Mouse (Mus musculus): Measurements from ENCODE around the gene Srm. TPM values are rescaled to one million over a fixed set of nuclear protein-coding genes. Genes with fewer than 3 reads are reported as not detected.

The Srm gene
- total RNA-seq, 2 experiments from 2014 or later, result 60.8 to 250 TPM

- ATAC-seq (replicated peaks; ENCODE audit: poor library complexity), result peak; percentile 40; the same call in 1 of the 2 replicates
These were observed 40.9 kb downstream of the Srm start for GRCm38 (mm10) chr4:148632013-148632692.

- ATAC-seq (replicated peaks; ENCODE audit: poor library complexity), result peak; percentile 68
These were observed 42.2 kb downstream of the Srm start for GRCm38 (mm10) chr4:148633395-148634061.

GRCm38 (mm10) chr4:148635309-148635708 is 44.0 kb downstream of the Srm start:
- ATAC-seq (replicated peaks; ENCODE audit: poor library complexity), result no peak

- peak; percentile 40; the same call in 1 of the 2 replicates for ATAC-seq (replicated peaks; ENCODE audit: poor library complexity)
These were observed 47.0 kb downstream of the Srm start for GRCm38 (mm10) chr4:148638302-148638701.

GRCm38 (mm10) chr4:148639455-148639854 is 48.2 kb downstream of the Srm start:
- ATAC-seq (replicated peaks; ENCODE audit: poor library complexity), result no peak

GRCm38 (mm10) chr4:148641121-148641520 is 49.8 kb downstream of the Srm start:
- ATAC-seq (replicated peaks; ENCODE audit: poor library complexity), result no peak

- peak; percentile 47 for ATAC-seq (replicated peaks; ENCODE audit: poor library complexity)
These were observed 52.2 kb downstream of the Srm start, which contains the start of gene Gm572 for GRCm38 (mm10) chr4:148643291-148644156. Gm572 (plus strand) TSS chr4:148643317.

GRCm38 (mm10) chr4:148644157-148644511 is 52.8 kb downstream of the Srm start:
- ATAC-seq (replicated peaks; ENCODE audit: poor library complexity), result peak; percentile 94

Other genes with a start within 250 kb of the Srm start
- 10.8 and 12.7 TPM in 2 replicates for gene Ubiad1, start 146.7 kb upstream of the Srm start, total RNA-seq (2015)
- 11.3 TPM in 2 replicates for gene Ubiad1, start 146.7 kb upstream of the Srm start, total RNA-seq (2017)
- gene Mtor, start 142.9 kb upstream of the Srm start, total RNA-seq (2015), result 23.2 and 23.5 TPM in 2 replicates
- gene Mtor, start 142.9 kb upstream of the Srm start, total RNA-seq (2017), result 14.7 and 17.9 TPM in 2 replicates
- gene Angptl7, start 91.0 kb upstream of the Srm start, total RNA-seq (2015), result not detected in 2 replicates
- gene Angptl7, start 91.0 kb upstream of the Srm start, total RNA-seq (2017), result not detected in 2 replicates
- gene Exosc10, start 33.1 kb upstream of the Srm start, total RNA-seq (2015), result 63.6 and 70.4 TPM in 2 replicates
- gene Exosc10, start 33.1 kb upstream of the Srm start, total RNA-seq (2017), result 57.9 and 59.4 TPM in 2 replicates
- gene Masp2, start 11.1 kb downstream of the Srm start, total RNA-seq (2015), result not detected in 2 replicates
- 0.04 TPM in 1 of 2 replicates, not detected in the other for gene Masp2, start 11.1 kb downstream of the Srm start, total RNA-seq (2017)
- gene Tardbp, start 35.5 kb downstream of the Srm start, total RNA-seq (2015), result 300 and 381 TPM in 2 replicates
- 512 and 640 TPM in 2 replicates for gene Tardbp, start 35.5 kb downstream of the Srm start, total RNA-seq (2017)
- gene Gm572, start 51.8 kb downstream of the Srm start, total RNA-seq (2015), result not detected in 2 replicates
- gene Gm572, start 51.8 kb downstream of the Srm start, total RNA-seq (2017), result not detected in 2 replicates
- 4.7 and 5.5 TPM in 2 replicates for gene Casz1, start 212.9 kb downstream of the Srm start, total RNA-seq (2015)
- 2.4 and 3.5 TPM in 2 replicates for gene Casz1, start 212.9 kb downstream of the Srm start, total RNA-seq (2017)